Mouse (Mus musculus) heart, adult 2 months (tissue): ENCODE results near the gene Unc13c. TPM values are rescaled to one million over a fixed set of nuclear protein-coding genes. Genes with fewer than 3 reads are reported as not detected.

Source experiments
- DNase-seq, 2 experiments: peaks; one replicate each; pipeline ENCODE4 v3.0.0; 2021
- H3K27ac ChIP-seq: fragments of 200-600 bp; 2 replicates; pipeline ENCODE4 v1.8.1; 2022
- H3K27me3 ChIP-seq: fragments of 200-500 bp; 2 replicates; pipeline ENCODE4 v1.6.1; 2012; ENCODE audit warnings: mild to moderate bottlenecking, low read length, inconsistent platforms, mixed read lengths; ENCODE audit not compliant: control insufficient read depth, insufficient read depth
- H3K36me3 ChIP-seq: fragments of 200-500 bp; 2 replicates; pipeline ENCODE4 v1.6.1; 2012; ENCODE audit warnings: low read length, inconsistent platforms; ENCODE audit not compliant: control insufficient read depth, insufficient read depth
- H3K4me1 ChIP-seq: fragments of 200-500 bp; 2 replicates; pipeline ENCODE4 v1.6.1; 2011; ENCODE audit warnings: low read length; ENCODE audit not compliant: control insufficient read depth, insufficient read depth
- H3K4me3 ChIP-seq: fragments of 200-600 bp; 2 replicates; pipeline ENCODE4 v1.8.1; 2022
- H3K79me2 ChIP-seq: fragments of 200-500 bp; replicated peaks from 2 replicates; pipeline ENCODE4 v1.6.1; 2012; ENCODE audit warnings: mild to moderate bottlenecking, inconsistent platforms, low read length, moderate library complexity, mixed read lengths; ENCODE audit not compliant: control insufficient read depth, insufficient read depth
- H3K9ac ChIP-seq: fragments of 200-500 bp; 2 replicates; pipeline ENCODE4 v1.6.1; 2012; ENCODE audit warnings: low read depth, mild to moderate bottlenecking, control low read depth, inconsistent platforms, low read length, mixed read lengths
- CTCF ChIP-seq: fragments of 200-600 bp; IDR thresholded peaks from 2 replicates; pipeline ENCODE4 v1.8.1; 2022; ENCODE audit warnings: antibody characterized with exemption, mild to moderate bottlenecking, moderate library complexity
- EP300 ChIP-seq: fragments of 200-500 bp; IDR thresholded peaks from 2 replicates; pipeline ENCODE4 v1.6.1; 2011; ENCODE audit warnings: low read depth, low read length, control low read depth; ENCODE audit not compliant: insufficient read depth
- POLR2A ChIP-seq: fragments of 200-500 bp; IDR thresholded peaks from 2 replicates; pipeline ENCODE4 v1.6.1; 2011; ENCODE audit warnings: mild to moderate bottlenecking, low read depth, low read length, control low read depth; ENCODE audit not compliant: insufficient read depth
- WGBS: fragments of 180-500 bp; shearing (Covaris S2); methylation state at CpG from one replicate; pipeline ENCODE4 v1.1.7; 2018; 5-methylcytosine and 5-hydroxymethylcytosine counted together
- intact Hi-C: fragments of 180-260 bp; cut with DNase I; formaldehyde crosslinking; loops from one replicate; pipeline ENCODE4 v1.15.1; 2025
- polyA plus RNA-seq: library from polyadenylated mRNA; depleted of rRNA; stranded (reverse); fragments of >200 nt; gene quantifications from 2 replicates; pipeline ENCODE4 v1.2.3, GENCODE M21; 2012
- total RNA-seq, 2 experiments: library from RNA; stranded (reverse); gene quantifications; 2 replicates each; pipeline ENCODE4 v1.2.3; 2021

Gene Unc13c
- total and polyA plus RNA-seq, 3 experiments: 0.02 to 0.23 (median 0.18) TPM

GRCm38 (mm10) chr9:73753480-73753879 lies 215.3 kb downstream of the Unc13c start:
- intact Hi-C loops: no loop called here

DNA sequence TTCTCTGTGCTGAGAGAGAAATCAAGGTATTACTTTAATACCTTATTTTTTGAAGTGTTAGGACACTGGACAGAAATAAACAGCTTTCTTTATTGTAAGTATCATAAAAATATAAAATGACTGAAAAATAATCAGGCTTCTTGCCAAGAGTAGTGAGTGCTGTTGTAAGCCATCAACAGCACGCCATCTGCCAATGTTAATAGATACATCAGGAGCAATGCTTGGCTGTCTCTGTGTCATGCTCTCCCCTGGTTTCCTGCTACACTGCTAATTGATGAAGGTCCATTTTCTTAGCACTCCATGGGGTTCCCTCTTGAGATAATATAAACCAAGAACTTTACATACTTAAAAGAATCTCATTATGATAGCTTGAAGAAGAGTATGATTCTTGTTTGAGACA lies 217.4 kb downstream of the Unc13c start:
- no peak overlapping the region for H3K27ac ChIP-seq
- H3K4me1 ChIP-seq: peaks cover 1% of the 10 kb centered on the region; the same call in 1 of the 2 replicates
- intact Hi-C loops: no loop called here
- no peak overlapping the region for H3K4me3 ChIP-seq
- no peak for DNase-seq
- no peak overlapping the region for H3K9ac ChIP-seq
- H3K36me3 ChIP-seq: no peaks in the 10 kb centered on the region
- H3K79me2 ChIP-seq: no peaks in the 10 kb centered on the region
- H3K27me3 ChIP-seq: no peaks in the 10 kb centered on the region
- 87% methylated on average over 1 of the region's 1 CpGs for WGBS
- TF ChIP-seq POLR2A: no peak
- no peak for TF ChIP-seq EP300
- TF ChIP-seq CTCF: no peak

More at GRCm38 (mm10) chr9:73753480-73753879, 215.3 kb downstream of the Unc13c start:
- peaks cover 1% of the 10 kb centered on the region; the same call in 1 of the 2 replicates for H3K4me1 ChIP-seq
- H3K27me3 ChIP-seq: no peaks in the 10 kb centered on the region
- H3K9ac ChIP-seq: no peak overlapping the region
- WGBS: 9% methylated on average over 3 of the region's 3 CpGs
- no peaks in the 10 kb centered on the region for H3K36me3 ChIP-seq
- H3K27ac ChIP-seq: no peak overlapping the region
- no peak for TF ChIP-seq POLR2A
- TF ChIP-seq CTCF: no peak
- no peak for TF ChIP-seq EP300
- no peak overlapping the region for H3K4me3 ChIP-seq
- H3K79me2 ChIP-seq: no peaks in the 10 kb centered on the region
- DNase-seq: no peak

DNA sequence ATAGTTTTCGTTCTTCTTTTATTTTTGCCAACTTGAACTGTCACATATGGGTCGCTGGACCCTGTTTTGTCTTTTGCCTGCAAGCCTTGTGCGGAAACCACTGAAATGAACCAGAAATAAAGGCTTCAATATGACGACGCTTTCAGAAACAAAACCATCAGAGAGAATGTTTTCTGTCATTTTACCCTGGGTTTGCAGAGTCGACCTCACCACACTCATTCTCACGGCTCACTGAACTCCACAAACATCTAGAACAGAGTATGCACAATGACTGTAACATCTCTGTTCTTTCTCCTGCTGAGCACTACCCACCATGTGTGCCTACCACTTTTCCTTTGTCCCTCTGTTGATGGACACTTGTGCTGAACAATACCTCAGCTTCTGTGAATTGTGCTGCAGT lies 234.3 kb downstream of the Unc13c start:
- WGBS: 80% methylated on average over 7 of the region's 7 CpGs
- no peak overlapping the region for H3K9ac ChIP-seq

GRCm38 (mm10) chr9:73725717-73726662 lies 242.8 kb downstream of the Unc13c start:
- WGBS: 72% methylated on average over 6 of the region's 6 CpGs
- TF ChIP-seq EP300 (no peak), POLR2A (no peak), CTCF (no peak)
- Histone ChIP-seq H3K27me3 (no peaks in the 10 kb centered on the region), H3K79me2 (no peaks in the 10 kb centered on the region), H3K27ac (no peak overlapping the region), H3K4me1 (no peaks in the 10 kb centered on the region), H3K4me3 (no peak overlapping the region), H3K36me3 (no peaks in the 10 kb centered on the region), H3K9ac (no peak overlapping the region)
- DNase-seq: no peak
- intact Hi-C loops: no loop called here

More for the DNA sequence above, 234.3 kb downstream of the Unc13c start:
- Histone ChIP-seq H3K36me3 (no peaks in the 10 kb centered on the region), H3K79me2 (no peaks in the 10 kb centered on the region), H3K27ac (no peak overlapping the region), H3K27me3 (no peaks in the 10 kb centered on the region), H3K4me3 (no peak overlapping the region), H3K4me1 (no peaks in the 10 kb centered on the region)
- TF ChIP-seq EP300: no peak
- no peak for TF ChIP-seq POLR2A
- TF ChIP-seq CTCF: no peak
- intact Hi-C loops: no loop called here
- no peak for DNase-seq

DNA sequence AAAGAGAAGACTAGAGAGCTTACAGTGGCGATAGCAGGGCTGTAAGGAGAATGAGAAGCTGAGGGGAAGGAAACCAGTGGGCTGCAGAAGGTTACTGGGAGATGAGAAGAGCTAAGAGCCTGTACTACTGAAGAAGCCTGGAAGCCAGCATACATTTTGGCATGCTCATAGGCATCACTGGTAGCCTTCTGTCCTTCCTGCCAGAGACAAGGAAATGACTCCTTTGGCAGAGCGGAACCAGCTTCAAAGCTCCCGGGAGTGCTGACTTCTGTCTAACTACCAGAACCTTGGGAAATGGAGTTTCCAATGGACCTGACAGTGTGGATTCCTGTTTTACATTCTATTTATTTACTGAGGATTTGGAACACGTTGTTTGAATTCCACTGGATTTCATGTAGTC lies 244.0 kb downstream of the Unc13c start:
- H3K9ac ChIP-seq: no peak overlapping the region
- H3K27me3 ChIP-seq: no peaks in the 10 kb centered on the region
- H3K79me2 ChIP-seq: no peaks in the 10 kb centered on the region
- H3K4me1 ChIP-seq: no peaks in the 10 kb centered on the region
- TF ChIP-seq EP300: no peak
- no peak for TF ChIP-seq POLR2A
- TF ChIP-seq CTCF: no peak
- intact Hi-C loops: no loop called here
- H3K4me3 ChIP-seq: no peak overlapping the region
- 74% methylated on average over 4 of the region's 4 CpGs for WGBS
- H3K27ac ChIP-seq: no peak overlapping the region
- H3K36me3 ChIP-seq: no peaks in the 10 kb centered on the region
- no peak for DNase-seq

DNA sequence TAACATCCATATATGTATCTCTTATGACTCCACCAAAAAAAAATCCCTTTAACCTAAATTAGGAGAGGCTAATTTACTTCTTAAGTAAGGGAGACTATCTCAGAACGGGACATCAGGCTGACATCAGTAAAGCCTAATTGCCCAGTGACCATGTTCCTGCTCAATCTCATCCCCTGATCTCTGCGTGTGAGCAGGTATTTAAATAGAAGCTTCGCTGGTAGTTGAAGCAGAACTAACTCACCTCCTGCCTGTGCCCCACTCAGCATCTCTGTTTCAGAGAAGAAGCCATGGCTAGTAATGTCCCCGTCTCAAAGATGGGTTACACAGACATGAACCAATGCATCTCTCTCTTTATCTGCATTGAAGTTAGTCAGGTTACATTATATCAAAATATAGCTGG lies 255.3 kb downstream of the Unc13c start:
- WGBS: 65% methylated on average over 4 of the region's 4 CpGs
- H3K4me1 ChIP-seq: no peaks in the 10 kb centered on the region
- H3K27me3 ChIP-seq: no peaks in the 10 kb centered on the region
- no peak for DNase-seq
- TF ChIP-seq CTCF (no peak), POLR2A (no peak), EP300 (no peak)
- no peaks in the 10 kb centered on the region for H3K36me3 ChIP-seq
- intact Hi-C loops: no loop called here
- H3K79me2 ChIP-seq: no peaks in the 10 kb centered on the region
- H3K27ac ChIP-seq: no peak overlapping the region
- H3K9ac ChIP-seq: no peak overlapping the region
- no peak overlapping the region for H3K4me3 ChIP-seq
